Mouse (Mus musculus) forebrain, embryonic 15.5 days (tissue): ENCODE results near the gene Pttg1ip. TPM values are rescaled to one million over a fixed set of nuclear protein-coding genes. Genes with fewer than 3 reads are reported as not detected.

ENCODE experiments used
- ATAC-seq: fragments of 200-750 bp; cut with Nextera tagmentation; replicated peaks from 2 replicates; pipeline ENCODE4 v1.8.0; 2017; ENCODE audit warnings: mild to moderate bottlenecking, moderate TSS enrichment, moderate library complexity
- H3K27ac ChIP-seq: fragments of 300-500 bp; sonication (generic); replicated peaks from 2 replicates; pipeline ENCODE4 v1.5.1; 2015; ENCODE audit warnings: mild to moderate bottlenecking, inconsistent platforms
- H3K27me3 ChIP-seq: fragments of 300-500 bp; sonication (generic); 2 replicates; pipeline ENCODE4 v1.6.1; 2015; ENCODE audit warnings: inconsistent platforms
- H3K36me3 ChIP-seq: fragments of 300-500 bp; sonication (generic); 2 replicates; pipeline ENCODE4 v1.6.1; 2015; ENCODE audit warnings: mild to moderate bottlenecking, inconsistent platforms
- H3K4me1 ChIP-seq: fragments of 300-500 bp; sonication (generic); 2 replicates; pipeline ENCODE4 v1.6.1; 2015; ENCODE audit warnings: inconsistent platforms
- H3K4me2 ChIP-seq: fragments of 300-500 bp; sonication (generic); replicated peaks from 2 replicates; pipeline ENCODE4 v1.6.1; 2015; ENCODE audit warnings: mild to moderate bottlenecking, inconsistent platforms
- H3K4me3 ChIP-seq: fragments of 300-500 bp; sonication (generic); 2 replicates; pipeline ENCODE4 v1.5.1; 2015; ENCODE audit warnings: mild to moderate bottlenecking, inconsistent platforms
- H3K9ac ChIP-seq: fragments of 300-500 bp; sonication (generic); replicated peaks from 2 replicates; pipeline ENCODE4 v1.6.1; 2015; ENCODE audit warnings: mild to moderate bottlenecking, inconsistent platforms
- H3K9me3 ChIP-seq: fragments of 300-500 bp; sonication (generic); 2 replicates; pipeline ENCODE4 v1.6.1; 2016; ENCODE audit warnings: inconsistent platforms
- WGBS: fragments of 180-500 bp; shearing (Covaris S2); methylation state at CpG from one replicate; pipeline ENCODE4 v1.1.7; 2015; ENCODE audit warnings: mixed read lengths; 5-methylcytosine and 5-hydroxymethylcytosine counted together
- polyA plus RNA-seq: library from polyadenylated mRNA; unstranded; fragments of >200 nt; fragmentation: Nextera tagmentation; extraction: Ambion mirVana; gene quantifications from 2 replicates; pipeline ENCODE4 v1.2.1, GENCODE M21; 2015

Gene Pttg1ip
- polyA plus RNA-seq, 1 experiment from 2014 or later: 71.0 TPM

- Histone ChIP-seq H3K36me3 (peaks cover 61% of the 10 kb centered on the region), H3K27ac (no peak overlapping the region), H3K4me3 (no peak overlapping the region), H3K9ac (no peak overlapping the region), H3K27me3 (no peaks in the 10 kb centered on the region), H3K4me1 (no peaks in the 10 kb centered on the region), H3K9me3 (no peaks in the 10 kb centered on the region), H3K4me2 (no peak overlapping the region)
- 97% methylated on average over 2 of the region's 2 CpGs for WGBS
- no peak for ATAC-seq
Measured at GRCm38 (mm10) chr10:77596060-77596459, 14.5 kb downstream of the Pttg1ip start.

GRCm38 (mm10) chr10:77603021-77603420 is 21.5 kb downstream of the Pttg1ip start:
- H3K4me1 ChIP-seq: peaks cover 17% of the 10 kb centered on the region
- no peak overlapping the region for H3K27ac ChIP-seq
- WGBS: 62% methylated on average over 4 of the region's 4 CpGs
- H3K9me3 ChIP-seq: no peaks in the 10 kb centered on the region
- H3K4me3 ChIP-seq: no peak overlapping the region
- H3K36me3 ChIP-seq: peaks cover 10% of the 10 kb centered on the region
- H3K9ac ChIP-seq: no peak overlapping the region
- H3K27me3 ChIP-seq: no peaks in the 10 kb centered on the region
- ATAC-seq: no peak
- H3K4me2 ChIP-seq: no peak overlapping the region

GRCm38 (mm10) chr10:77604111-77604510 is 22.6 kb downstream of the Pttg1ip start:
- no peak overlapping the region for H3K27ac ChIP-seq
- ATAC-seq: no peak
- 90% methylated on average over 6 of the region's 6 CpGs for WGBS
- peaks cover 22% of the 10 kb centered on the region for H3K4me1 ChIP-seq
- H3K27me3 ChIP-seq: no peaks in the 10 kb centered on the region
- no peaks in the 10 kb centered on the region for H3K36me3 ChIP-seq
- H3K9ac ChIP-seq: no peak overlapping the region
- H3K4me3 ChIP-seq: no peak overlapping the region
- H3K4me2 ChIP-seq: no peak overlapping the region
- H3K9me3 ChIP-seq: no peaks in the 10 kb centered on the region

GRCm38 (mm10) chr10:77604958-77605357 is 23.4 kb downstream of the Pttg1ip start:
- Histone ChIP-seq H3K4me3 (no peak overlapping the region), H3K27ac (peak overlapping the region; percentile 95; the same call in 1 of the 2 replicates), H3K9me3 (no peaks in the 10 kb centered on the region), H3K4me1 (peaks cover 22% of the 10 kb centered on the region), H3K9ac (no peak overlapping the region), H3K4me2 (no peak overlapping the region), H3K36me3 (peaks cover 3% of the 10 kb centered on the region; the same call in 1 of the 2 replicates), H3K27me3 (no peaks in the 10 kb centered on the region)
- no peak for ATAC-seq
- WGBS: 70% methylated on average over 5 of the region's 5 CpGs

- Histone ChIP-seq H3K27ac (peak overlapping the region; percentile 95), H3K36me3 (peaks cover 7% of the 10 kb centered on the region; the same call in 1 of the 2 replicates), H3K9me3 (no peaks in the 10 kb centered on the region), H3K27me3 (no peaks in the 10 kb centered on the region), H3K4me3 (peak overlapping the region; percentile 93), H3K4me2 (peak overlapping the region; percentile 84), H3K9ac (no peak overlapping the region), H3K4me1 (peaks cover 24% of the 10 kb centered on the region)
- peak; percentile 17; the same call in 1 of the 2 replicates for ATAC-seq
- WGBS: 38% methylated on average over 1 of the region's 1 CpGs
Measured at GRCm38 (mm10) chr10:77605368-77605767, 23.8 kb downstream of the Pttg1ip start.

- Histone ChIP-seq H3K9ac (peak within 1 kb of the TSS; percentile 77), H3K9me3 (no peaks in the 10 kb centered on the region), H3K27me3 (no peaks in the 10 kb centered on the region), H3K4me2 (peak within 1 kb of the TSS; percentile 84), H3K27ac (peak within 1 kb of the TSS; percentile 95), H3K4me3 (peak within 1 kb of the TSS; percentile 93), H3K4me1 (peaks cover 28% of the 10 kb centered on the region), H3K36me3 (peaks cover 15% of the 10 kb centered on the region; the same call in 1 of the 2 replicates)
- WGBS: 1% methylated on average over 105 of the region's 119 CpGs
- ATAC-seq: peak; percentile 83
Measured at GRCm38 (mm10) chr10:77605908-77606826, 24.6 kb downstream of the Pttg1ip start, which contains the start of the genes Sumo3 and Gm49325. Gene Sumo3, plus strand, starts transcription at chr10:77606097. Gene Gm49325, plus strand, starts transcription at chr10:77606197.

- 41% methylated on average over 7 of the region's 7 CpGs for WGBS
- no peaks in the 10 kb centered on the region for H3K27me3 ChIP-seq
- peak overlapping the region; percentile 93 for H3K4me3 ChIP-seq
- peak overlapping the region; percentile 95 for H3K27ac ChIP-seq
- peaks cover 28% of the 10 kb centered on the region for H3K4me1 ChIP-seq
- no peaks in the 10 kb centered on the region for H3K9me3 ChIP-seq
- peak; percentile 36 for ATAC-seq
- peak overlapping the region; percentile 84 for H3K4me2 ChIP-seq
- peaks cover 18% of the 10 kb centered on the region; the same call in 1 of the 2 replicates for H3K36me3 ChIP-seq
- H3K9ac ChIP-seq: peak overlapping the region; percentile 77
Measured at GRCm38 (mm10) chr10:77606855-77607254, 25.3 kb downstream of the Pttg1ip start.

- peaks cover 28% of the 10 kb centered on the region for H3K4me1 ChIP-seq
- no peaks in the 10 kb centered on the region for H3K27me3 ChIP-seq
- peaks cover 23% of the 10 kb centered on the region; the same call in 1 of the 2 replicates for H3K36me3 ChIP-seq
- WGBS: 71% methylated on average over 5 of the region's 5 CpGs
- peak overlapping the region; percentile 93; the same call in 1 of the 2 replicates for H3K4me3 ChIP-seq
- no peak overlapping the region for H3K9ac ChIP-seq
- H3K27ac ChIP-seq: no peak overlapping the region
- ATAC-seq: no peak
- H3K9me3 ChIP-seq: no peaks in the 10 kb centered on the region
- peak overlapping the region; percentile 84 for H3K4me2 ChIP-seq
Measured at GRCm38 (mm10) chr10:77607441-77607840, 25.9 kb downstream of the Pttg1ip start.

GRCm38 (mm10) chr10:77608589-77608988 is 27.1 kb downstream of the Pttg1ip start:
- H3K4me1 ChIP-seq: peaks cover 28% of the 10 kb centered on the region
- WGBS: 93% methylated on average over 8 of the region's 8 CpGs
- no peak overlapping the region for H3K4me2 ChIP-seq
- ATAC-seq: no peak
- H3K4me3 ChIP-seq: no peak overlapping the region
- peaks cover 32% of the 10 kb centered on the region for H3K36me3 ChIP-seq
- H3K27me3 ChIP-seq: no peaks in the 10 kb centered on the region
- H3K9me3 ChIP-seq: no peaks in the 10 kb centered on the region
- H3K9ac ChIP-seq: no peak overlapping the region
- H3K27ac ChIP-seq: no peak overlapping the region

- WGBS: 86% methylated on average over 8 of the region's 8 CpGs
- Histone ChIP-seq H3K4me1 (peaks cover 28% of the 10 kb centered on the region), H3K36me3 (peaks cover 46% of the 10 kb centered on the region), H3K4me2 (no peak overlapping the region), H3K27me3 (no peaks in the 10 kb centered on the region), H3K9ac (no peak overlapping the region), H3K4me3 (no peak overlapping the region), H3K27ac (no peak overlapping the region), H3K9me3 (no peaks in the 10 kb centered on the region)
- no peak for ATAC-seq
Measured at GRCm38 (mm10) chr10:77610221-77610961, 28.9 kb downstream of the Pttg1ip start.

GRCm38 (mm10) chr10:77613409-77613808 is 31.9 kb downstream of the Pttg1ip start:
- Histone ChIP-seq H3K4me1 (peaks cover 9% of the 10 kb centered on the region; the same call in 1 of the 2 replicates), H3K36me3 (peaks cover 75% of the 10 kb centered on the region), H3K4me2 (no peak overlapping the region), H3K4me3 (no peak overlapping the region), H3K27me3 (no peaks in the 10 kb centered on the region), H3K27ac (0 out of 2 replicates have a peak overlapping the region, but pooled peaks have one; percentile 3), H3K9me3 (no peaks in the 10 kb centered on the region), H3K9ac (no peak overlapping the region)
- WGBS: 97% methylated on average over 3 of the region's 3 CpGs
- no peak for ATAC-seq

- H3K9ac ChIP-seq: no peak overlapping the region
- H3K4me2 ChIP-seq: no peak overlapping the region
- H3K27ac ChIP-seq: no peak overlapping the region
- H3K36me3 ChIP-seq: peaks cover 66% of the 10 kb centered on the region
- no peaks in the 10 kb centered on the region for H3K27me3 ChIP-seq
- no peaks in the 10 kb centered on the region for H3K9me3 ChIP-seq
- H3K4me3 ChIP-seq: no peak overlapping the region
- WGBS: 93% methylated on average over 8 of the region's 8 CpGs
- H3K4me1 ChIP-seq: 0 out of 2 replicates have a peak, but pooled peaks cover under 1% of the 10 kb centered on the region
- no peak for ATAC-seq
Measured at GRCm38 (mm10) chr10:77615647-77616046, 34.1 kb downstream of the Pttg1ip start.
